Mouse (Mus musculus) liver, embryonic 14.5 days (tissue): Measurements from ENCODE around the gene Ntrk3.

Experiments used
- CTCF ChIP-seq: IDR thresholded peaks from 2 replicates; pipeline ENCODE4 v1.5.1; 2016; ENCODE audit warnings: antibody characterized with exemption, low read depth, control low read depth
- EP300 ChIP-seq: IDR thresholded peaks from 2 replicates; pipeline ENCODE4 v1.6.1; 2016; ENCODE audit warnings: antibody characterized with exemption, low read depth

- TF ChIP-seq CTCF (no peak), EP300 (no peak)
These were observed 45.1 kb upstream of the Ntrk3 start, which contains the start of the genes Mrps11 and Mrpl46 for GRCm38 (mm10) chr7:78782639-78783581.
